Mouse (Mus musculus): ENCODE measurements at regions not wholly inside any gene's neighbourhood (a gene's known extent, or its start where the extent isn't known, plus 50 kb on each side); places are given as distances from the start of the nearest gene placed in this dataset.

GRCm38 (mm10) chr1:92731353-92732282 is 83.0 kb upstream of the Otos start:
- no peak for DNase-seq (ENCODE audit: low spot score)

DNA sequence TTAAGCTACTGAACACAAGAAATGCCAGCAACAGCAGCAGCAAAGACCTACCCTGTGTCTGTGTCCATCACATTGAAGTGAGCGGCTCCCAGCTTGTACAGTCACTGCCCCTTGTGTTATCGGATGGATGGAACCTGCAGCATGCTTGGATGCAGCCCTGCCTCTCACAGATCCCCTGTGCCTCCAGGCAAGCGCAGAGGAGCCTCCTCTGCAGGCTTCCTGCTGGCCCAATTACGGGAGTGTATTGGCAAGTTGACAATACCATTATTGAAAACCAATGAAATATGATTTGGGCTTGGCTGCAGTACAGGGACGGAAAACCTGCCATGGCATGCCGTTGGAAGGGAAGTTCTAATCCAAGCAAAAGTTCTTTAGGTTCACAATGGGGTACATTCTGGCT is 81.9 kb upstream of the Otos start:
- DNase-seq (ENCODE audit: low spot score): peak; percentile 38

GRCm38 (mm10) chr1:92727961-92728360 is 79.3 kb upstream of the Otos start:
- DNase-seq (ENCODE audit: low spot score): peak; percentile 43

- DNase-seq (ENCODE audit: low spot score): no peak
These were observed 78.7 kb upstream of the Otos start for GRCm38 (mm10) chr1:92727371-92727770.

GRCm38 (mm10) chr1:92726341-92726740 is 77.7 kb upstream of the Otos start:
- peak; percentile 51 for DNase-seq (ENCODE audit: low spot score)

DNA sequence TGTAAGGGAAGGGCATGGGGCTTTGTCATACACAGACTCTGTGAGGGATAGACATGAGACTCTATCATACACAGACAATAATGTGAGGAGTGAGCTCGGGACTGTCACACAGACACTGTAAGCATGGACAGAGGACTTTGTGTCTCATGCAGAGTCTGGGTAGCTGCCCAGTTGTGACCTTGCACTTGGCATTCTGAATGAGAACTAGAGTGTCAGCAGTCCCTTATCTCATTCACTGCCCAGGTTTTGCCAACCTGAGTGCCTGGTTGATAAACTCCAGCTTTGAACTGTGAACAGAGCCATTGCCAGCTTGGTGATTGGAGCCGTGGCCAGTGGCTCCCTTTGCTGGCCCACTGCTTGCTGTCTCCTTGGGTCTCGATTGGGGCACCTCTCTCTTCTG is 75.5 kb upstream of the Otos start:
- peak; percentile 50 for DNase-seq (ENCODE audit: low spot score)

DNA sequence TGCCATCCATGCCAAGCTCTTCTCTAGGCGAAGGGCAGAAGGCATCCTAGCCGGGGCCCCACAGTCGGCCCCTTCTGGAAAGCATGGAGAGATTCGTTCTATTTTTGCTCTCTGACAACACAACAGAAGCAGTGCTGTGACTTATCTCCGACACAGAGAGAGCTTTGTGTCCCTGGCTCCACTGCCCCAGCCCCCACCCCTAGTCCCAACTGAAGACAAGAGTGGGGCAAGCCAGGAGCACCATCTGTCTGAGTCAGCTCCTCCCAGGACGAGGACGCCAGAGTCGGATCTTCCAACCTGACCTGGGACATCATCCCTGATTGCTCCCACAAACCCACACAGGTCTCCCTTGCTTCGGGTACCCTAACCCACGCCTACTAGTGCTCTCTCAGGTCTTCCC is 71.9 kb upstream of the Otos start:
- peak; percentile 36 for DNase-seq (ENCODE audit: low spot score)

- no peak for DNase-seq (ENCODE audit: low spot score)
These were observed 71.2 kb upstream of the Otos start for GRCm38 (mm10) chr1:92719864-92720263.

GRCm38 (mm10) chr1:92718108-92718507 is 69.5 kb upstream of the Otos start:
- DNase-seq (ENCODE audit: low spot score): no peak

DNA sequence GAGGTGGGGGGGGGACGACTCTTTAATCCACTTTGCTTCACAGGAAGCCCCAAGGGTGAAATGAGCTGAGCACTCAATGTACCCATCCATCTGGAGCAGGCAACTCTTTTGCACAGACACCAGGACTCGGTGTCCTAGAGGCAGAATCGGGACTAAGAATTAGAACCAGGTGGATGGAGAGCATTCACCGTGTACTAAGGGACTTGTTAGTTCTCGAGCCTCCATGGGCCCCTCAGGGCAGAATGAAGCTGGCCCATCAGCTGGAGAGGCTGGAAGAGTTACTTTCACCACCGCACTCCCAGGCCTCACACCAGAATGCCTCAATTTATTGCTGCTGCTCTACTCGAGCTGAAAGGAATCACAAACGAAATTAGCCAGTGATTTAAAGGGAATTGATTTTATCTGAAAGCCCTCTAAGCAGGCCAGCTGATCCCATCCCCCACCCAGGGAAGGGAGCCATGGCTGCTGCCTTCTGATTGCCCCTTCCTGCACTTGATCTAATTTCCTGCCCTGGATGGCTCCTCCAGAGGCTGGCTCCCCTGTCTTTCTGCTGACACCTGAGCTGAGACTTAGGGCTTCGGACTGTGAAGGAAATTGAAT is 66.2 kb upstream of the Otos start:
- no peak for DNase-seq (ENCODE audit: low spot score)

DNA sequence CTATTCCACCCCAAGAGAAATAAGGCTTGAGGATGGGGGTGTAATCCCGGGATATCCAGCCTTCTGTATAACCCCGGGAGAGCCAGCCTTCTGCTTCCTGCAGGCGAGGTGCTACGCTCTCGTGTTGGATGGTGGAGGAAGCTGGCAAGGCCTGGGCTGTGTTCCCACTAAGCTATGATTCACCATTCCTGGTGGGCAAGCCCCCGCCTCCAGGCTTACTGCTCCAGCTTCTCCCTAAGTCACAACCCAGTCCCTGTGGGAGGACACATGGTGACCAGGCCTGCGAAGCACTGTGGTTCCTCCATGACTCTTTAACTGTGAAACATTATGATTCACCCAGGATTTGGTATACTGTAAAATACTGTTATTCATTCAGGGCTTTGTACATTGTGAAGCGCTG is 63.7 kb upstream of the Otos start:
- DNase-seq (ENCODE audit: low spot score): peak; percentile 52

GRCm38 (mm10) chr1:92710321-92710839 is 61.7 kb upstream of the Otos start:
- no peak for DNase-seq (ENCODE audit: low spot score)

- DNase-seq (ENCODE audit: low spot score): no peak
These were observed 60.7 kb upstream of the Otos start for GRCm38 (mm10) chr1:92709190-92709850.

- no peak for DNase-seq (ENCODE audit: low spot score)
These were observed 59.6 kb upstream of the Otos start for GRCm38 (mm10) chr1:92707917-92708897.

DNA sequence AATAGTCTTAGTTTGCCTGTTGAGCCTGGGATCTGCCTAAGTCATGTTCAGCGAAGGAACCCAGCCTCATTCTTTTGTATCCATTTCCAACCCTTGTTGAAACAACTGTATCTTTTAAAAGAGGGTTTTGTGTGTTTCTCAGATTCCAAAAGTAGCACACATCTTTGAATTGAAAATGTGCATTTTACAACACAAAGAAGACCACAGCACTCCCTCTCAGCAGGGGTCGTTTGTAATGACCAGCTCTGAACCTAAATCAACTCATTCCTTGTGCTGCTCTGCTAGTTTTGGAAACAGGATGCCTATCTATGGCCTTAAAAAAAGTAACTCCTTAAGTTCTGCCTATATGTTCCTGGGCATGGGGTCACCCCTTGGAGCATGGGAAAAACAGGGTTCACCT is 58.8 kb upstream of the Otos start:
- DNase-seq (ENCODE audit: low spot score): no peak

DNA sequence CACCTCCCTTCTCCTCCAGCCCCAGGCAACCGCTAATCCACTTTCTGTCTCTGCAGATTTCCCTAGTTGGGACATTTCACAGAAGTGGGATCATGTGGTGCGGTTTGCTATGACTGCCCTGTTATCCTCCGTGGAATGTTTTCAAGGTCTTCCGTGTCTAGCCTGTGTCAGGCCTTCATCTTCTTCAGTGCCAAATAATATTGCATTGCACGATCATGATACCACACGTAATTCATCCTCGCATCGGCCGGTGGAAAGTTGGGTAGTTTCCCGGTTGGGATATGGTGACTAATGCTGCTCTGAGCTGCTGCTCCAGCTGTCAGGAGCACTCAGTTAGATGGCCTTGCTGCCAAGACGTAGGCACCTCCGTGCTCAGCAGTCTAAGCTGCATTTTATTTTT is 55.3 kb upstream of the Otos start:
- no peak for DNase-seq (ENCODE audit: low spot score)

GRCm38 (mm10) chr1:92703270-92703669 is 54.6 kb upstream of the Otos start:
- DNase-seq (ENCODE audit: low spot score): no peak

GRCm38 (mm10) chr1:92700107-92700506 is 51.5 kb upstream of the Otos start:
- DNase-seq (ENCODE audit: low spot score): no peak

GRCm38 (mm10) chr1:92699697-92700096 is 51.1 kb upstream of the Otos start:
- DNase-seq (ENCODE audit: low spot score): no peak

GRCm38 (mm10) chr1:92699048-92699447 is 50.4 kb upstream of the Otos start:
- peak; percentile 74 for DNase-seq (ENCODE audit: low spot score)

- no peak for DNase-seq (ENCODE audit: low spot score)
These were observed 49.9 kb upstream of the Otos start for GRCm38 (mm10) chr1:92698541-92698940.

All from layer of hippocampus, adult 11-12 months (tissue).